Mouse (Mus musculus) lung, postnatal 14 days (tissue): Measurements from ENCODE around the gene Tom1l2.

Experiments used
- DNase-seq: peaks from one replicate; pipeline ENCODE4 v3.0.0; 2021

Tom1l2 gene

DNA sequence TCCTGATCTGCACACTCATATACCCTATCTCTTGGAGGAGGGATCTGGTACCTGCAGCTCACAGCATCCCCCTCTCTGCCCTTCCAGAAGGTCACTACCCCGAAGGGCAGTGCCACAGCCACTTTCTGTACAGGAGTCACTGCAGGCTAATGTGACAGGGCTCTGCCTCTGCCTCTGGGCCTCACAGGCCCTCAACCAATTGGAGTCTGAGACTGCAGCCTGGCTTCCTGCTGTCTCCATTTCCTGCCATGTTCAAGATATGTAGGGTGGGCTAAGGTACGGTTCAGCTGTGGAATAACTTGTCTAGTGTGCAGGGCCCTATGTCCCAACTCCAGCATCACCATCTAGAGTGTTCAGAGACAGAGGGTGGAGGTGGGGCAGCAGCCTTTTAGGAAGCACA, 95.0 kb downstream of the Tom1l2 start:
- no peak for DNase-seq

DNA sequence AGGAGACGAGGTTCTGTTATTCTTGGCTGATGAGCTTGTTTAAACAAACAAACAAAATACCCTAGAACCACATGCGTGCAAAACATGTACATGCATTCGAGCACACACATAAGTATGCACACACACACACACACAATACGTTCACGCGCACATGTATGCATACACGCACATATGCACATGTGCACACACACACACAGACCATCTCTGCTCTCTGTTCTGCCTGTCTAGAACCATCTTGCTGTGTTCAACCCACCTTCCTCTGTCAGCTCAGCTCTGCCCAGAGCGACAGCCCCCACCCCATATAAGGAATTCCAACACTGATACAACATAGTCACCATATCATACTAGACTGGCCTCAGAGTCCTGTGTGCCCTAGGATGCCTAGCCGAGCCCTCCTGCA, 96.0 kb downstream of the Tom1l2 start:
- DNase-seq, result no peak

DNA sequence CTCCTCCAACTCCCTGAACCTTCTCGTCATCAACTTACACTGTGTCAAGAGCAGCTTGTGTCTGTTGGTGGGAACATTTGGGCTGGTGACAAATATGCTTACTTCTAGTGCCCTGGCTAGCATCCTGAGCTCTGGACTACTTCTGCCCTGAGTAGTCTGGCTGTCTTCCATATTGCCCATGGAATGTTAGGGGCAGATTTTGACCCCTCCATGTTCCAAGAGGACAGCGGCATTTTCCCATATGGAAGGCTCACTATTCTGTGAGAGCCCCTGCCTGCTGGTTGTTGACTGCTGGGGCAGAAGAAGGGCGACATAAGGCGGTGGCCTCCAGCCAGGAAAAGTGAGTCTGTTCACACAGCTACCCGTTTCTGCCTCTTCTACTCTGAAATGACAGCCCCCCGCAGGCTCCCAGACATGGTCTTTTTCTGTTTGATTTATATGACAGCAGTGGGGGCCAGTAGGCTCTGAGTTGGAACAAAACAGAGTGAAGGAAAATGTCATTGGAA, 96.5 kb downstream of the Tom1l2 start:
- DNase-seq, result no peak

DNA sequence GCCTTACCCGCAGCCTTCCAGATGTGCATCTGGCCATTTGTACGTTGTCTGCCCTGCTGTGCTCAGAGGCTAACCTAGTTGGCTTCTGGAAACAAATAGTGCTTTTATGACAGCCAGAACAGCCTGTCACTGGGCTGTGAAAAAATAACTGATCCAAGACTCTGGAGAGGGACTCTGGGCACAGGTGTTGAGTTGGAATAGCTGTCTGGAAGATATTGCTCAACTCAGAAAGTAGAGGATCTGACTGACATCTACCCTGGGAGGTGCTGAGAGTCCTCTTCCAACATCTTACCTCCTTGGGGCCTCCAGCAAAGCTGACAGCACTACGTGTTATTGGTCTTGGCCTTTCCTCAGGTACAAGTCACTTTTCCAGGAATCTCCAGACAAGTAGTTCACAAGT, 97.1 kb downstream of the Tom1l2 start:
- no peak for DNase-seq

DNA sequence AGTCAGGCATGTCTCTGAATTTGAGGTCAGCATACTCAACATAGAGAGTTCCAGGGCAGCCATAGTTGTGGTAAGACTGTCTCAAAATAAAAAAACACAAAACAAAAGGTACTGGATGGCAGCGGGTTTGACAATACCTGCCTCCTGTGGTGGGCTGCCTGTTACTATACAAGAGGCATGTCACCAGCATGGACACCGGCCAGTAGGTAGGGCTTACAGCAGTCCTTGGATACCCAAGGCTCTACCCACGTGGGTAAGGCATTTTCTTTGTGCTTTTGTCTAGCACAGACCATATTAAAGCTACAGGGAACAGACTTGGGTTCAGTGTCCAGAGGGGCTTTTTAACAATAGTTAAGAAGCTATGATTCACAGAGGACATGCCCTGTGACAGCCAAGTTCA, 97.5 kb downstream of the Tom1l2 start:
- DNase-seq, result no peak

DNA sequence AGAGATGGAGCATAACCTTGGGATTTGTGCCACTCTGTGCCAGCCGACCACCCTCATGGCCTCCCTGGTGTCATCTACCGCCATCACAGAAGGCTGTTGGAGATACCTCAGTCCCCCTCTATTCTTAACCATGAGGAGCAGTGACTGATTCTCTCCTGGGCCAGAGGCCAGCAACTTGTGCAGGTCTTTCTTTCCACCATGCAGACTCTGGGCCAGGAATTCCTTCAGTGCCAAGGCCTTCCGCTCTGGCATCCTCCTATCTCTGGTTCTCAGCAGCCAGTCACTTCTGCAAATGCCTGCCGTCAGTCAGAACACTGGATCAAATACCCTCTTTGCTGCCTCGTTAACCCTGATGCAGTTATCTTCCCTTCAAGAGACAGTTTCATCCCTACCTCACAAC, 98.4 kb downstream of the Tom1l2 start:
- no peak for DNase-seq

DNA sequence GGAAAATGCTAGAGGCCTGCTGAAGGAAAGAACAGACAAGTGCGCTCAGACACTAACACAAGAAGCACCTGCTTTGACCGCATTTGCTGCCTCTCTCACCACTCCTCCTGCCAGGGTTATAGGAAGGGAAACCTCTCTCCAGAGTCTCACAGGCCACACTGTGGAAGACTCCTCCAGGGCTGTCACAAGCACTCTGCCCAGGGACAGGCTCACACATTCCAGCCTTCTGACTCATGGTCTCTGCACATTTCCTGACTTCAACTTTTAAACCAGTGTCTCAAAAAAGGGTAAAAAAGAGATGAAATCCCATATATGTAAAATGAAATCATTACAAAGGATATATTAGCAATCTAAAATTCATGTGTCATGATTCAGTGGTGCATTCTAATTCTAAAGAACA, 99.2 kb downstream of the Tom1l2 start:
- no peak for DNase-seq

DNA sequence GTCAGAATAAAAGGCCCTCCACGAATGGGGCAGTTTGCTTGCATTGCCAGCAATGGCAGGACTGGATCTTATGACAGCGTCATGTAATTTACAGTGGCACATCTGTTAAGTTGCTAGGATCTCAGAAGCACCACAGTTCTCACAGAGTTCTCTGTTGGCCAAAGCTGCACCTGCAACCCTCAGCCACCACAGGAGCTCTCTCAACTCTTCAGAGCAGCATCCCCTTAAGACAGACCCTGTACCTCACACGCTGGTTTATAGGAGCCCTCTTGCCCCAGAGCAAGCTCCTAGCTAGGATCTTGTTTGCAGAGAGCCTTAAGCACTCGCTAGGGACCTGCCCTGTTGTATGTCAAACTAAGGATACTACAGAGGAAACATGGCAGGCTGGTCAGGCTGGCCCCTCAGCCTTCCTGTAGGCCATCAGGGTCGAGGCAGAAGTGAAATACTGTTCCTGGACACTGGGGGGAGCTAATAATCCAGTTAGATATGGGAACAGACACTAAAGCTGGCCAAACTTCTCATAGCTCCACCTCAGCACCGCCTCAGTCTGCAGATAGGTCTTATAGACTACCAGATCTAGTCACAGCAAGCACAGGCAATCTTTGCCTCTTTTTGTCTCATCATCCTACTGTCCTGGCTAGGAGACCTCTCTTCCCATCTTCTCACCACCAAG, 101.6 kb downstream of the Tom1l2 start:
- peak; percentile 80 for DNase-seq

DNA sequence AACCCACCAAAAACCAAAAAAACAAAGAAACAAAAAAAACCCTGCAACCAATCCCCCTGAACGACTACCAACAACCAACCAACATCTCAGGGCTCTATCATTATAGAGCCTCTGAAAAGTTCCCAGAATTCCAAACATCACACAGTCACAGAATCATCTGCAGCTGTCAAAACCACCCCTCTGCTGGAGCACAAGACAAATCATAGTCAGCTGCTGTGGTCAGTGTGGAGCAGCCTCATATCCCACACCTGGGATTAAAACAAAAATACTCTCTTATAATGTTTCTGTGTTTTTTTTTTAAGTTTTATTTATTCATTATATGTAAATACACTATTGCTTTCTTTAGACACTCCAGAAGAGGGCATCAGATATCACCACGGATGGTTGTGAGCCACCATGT, 102.8 kb downstream of the Tom1l2 start:
- DNase-seq, result no peak

DNA sequence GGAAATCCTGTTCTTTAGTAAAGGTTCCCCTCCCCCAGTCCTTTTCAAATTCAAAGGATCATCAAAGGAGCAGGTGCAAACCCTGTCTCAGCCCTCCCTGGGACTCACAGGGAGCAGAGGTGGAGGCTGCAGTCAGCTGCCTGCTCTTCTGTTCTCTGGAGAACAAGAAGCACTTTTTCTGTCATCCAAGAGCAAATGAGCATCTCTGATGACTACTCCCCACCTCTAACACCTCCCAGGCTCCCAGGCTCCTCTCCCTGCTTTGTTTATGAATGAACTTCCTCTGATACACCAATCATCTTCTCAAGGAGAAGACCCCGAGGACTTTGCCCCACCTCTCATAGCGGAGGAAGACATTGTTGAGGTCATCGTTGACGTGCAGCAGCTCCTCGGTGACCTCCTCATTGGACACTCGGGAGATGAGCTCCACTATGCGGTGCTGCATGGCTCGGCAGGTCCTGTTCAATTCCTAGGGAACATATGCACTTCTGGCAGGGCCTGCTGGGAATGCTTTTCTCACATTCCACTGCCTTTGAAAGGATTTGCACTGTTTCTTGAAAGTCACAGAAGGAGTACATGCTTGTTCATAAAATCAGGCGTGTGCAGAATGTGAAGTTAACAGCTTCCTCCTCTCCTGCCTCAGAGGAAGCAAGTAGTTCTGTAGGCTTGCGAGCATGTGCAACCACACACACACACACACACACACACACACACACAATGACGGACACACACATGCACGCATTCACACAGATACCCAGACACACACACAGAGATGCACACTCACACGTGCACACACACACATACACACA, 103.9 kb downstream of the Tom1l2 start:
- no peak for DNase-seq

DNA sequence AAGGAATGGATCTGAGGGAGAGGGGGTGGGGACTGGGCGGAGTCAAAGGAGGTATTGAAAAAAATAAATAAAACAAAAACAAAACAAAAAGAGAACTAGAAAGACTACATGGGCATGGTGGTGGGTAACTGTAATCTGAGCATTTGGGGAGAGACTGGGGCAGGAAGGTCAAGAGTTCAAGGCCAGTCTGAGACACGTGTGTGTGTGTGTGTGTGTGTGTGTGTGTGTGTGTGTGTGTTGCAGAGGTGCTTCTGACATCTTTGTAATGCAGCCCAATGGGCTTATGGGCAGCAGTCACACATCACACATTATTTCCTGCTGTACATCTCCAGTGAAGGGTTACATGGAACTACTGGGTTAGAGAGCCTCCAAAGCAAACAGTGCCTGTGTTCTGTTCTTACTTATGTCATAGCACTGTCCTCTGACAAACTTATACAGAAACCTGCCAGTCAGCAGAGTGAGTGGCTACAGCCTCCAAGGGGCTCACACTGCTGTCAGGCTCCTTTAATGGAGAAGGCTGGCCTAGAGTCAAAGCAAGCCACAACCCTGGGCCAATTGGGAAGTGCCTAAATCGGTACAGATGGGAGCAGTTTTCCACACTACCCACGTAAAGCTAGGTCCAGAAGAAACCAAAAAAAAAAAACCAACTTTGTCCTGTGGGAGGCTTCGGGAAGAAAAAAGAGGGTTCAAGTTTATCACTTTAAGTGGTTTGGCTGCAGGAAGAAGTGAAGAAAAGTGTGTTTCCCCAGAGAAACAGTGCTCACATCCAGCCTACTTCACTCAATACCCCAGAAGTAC, 104.8 kb downstream of the Tom1l2 start:
- no peak for DNase-seq

DNA sequence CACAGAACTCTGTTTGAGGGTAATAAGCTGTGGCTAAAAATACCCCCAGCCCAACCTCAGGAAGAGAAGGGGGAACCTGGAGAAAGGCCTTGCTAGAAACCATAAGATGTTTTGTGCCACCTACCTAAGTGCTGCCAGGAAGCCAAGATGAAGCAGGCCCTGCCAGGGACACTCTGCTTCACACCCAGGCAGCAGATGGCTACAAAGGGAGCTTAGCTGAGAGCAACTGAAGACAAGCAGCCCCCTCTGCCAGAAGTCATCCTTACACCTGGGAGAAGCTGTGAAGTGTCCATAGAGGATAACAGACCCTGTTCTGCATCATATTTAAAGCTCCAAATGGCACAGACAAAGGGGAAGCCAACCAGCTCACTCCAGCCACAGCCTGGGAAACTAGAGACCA, 106.6 kb downstream of the Tom1l2 start:
- no peak for DNase-seq

DNA sequence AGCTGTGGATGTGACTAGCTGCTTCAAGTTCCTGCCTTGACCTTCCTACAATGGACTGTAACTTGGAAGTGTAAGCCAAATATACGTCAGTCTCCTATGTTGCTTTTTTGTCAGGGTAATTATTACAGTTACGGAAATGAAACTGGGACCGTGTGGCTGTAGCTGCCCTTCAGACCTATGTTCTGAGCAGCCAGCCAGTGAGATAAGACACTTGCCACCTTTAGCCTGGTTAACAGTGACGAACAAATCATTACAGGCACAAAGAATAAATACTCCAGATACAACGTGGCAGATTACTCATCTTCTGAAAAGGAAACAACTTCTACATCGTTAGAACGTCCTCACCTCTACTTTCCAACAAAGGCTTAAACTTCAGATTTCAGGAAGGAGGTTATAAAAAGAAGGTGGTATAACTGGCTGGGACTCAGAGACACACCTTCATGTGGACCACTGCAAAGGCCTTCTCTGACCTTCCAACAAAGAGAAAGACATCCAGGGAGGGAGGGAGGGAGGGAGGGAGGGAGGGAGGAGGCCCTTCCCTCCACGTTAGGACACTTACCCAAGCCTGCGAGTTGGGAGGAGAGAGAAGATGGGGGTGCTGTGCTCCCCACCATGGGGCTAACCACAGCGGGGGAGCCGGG, 108.1 kb downstream of the Tom1l2 start:
- no peak for DNase-seq

DNA sequence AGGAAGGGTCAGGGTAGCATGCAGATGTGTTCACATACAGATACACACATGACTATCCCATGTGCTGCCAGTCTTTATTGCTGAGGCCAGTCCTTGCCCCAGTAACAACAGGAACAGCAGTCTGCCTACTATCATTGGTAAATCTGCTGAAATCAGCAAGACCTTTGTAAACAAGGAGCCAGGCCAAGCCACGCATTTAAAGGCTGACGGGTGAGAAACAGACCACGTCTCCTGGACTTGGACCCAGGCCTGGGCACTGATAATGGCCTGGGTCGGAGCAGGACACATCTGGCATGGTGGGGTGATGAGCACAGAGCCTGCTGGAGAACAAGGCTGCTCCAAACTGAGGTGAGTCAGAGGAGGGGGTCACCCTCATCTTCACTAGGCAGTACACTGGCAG, 112.2 kb downstream of the Tom1l2 start:
- no peak for DNase-seq

DNA sequence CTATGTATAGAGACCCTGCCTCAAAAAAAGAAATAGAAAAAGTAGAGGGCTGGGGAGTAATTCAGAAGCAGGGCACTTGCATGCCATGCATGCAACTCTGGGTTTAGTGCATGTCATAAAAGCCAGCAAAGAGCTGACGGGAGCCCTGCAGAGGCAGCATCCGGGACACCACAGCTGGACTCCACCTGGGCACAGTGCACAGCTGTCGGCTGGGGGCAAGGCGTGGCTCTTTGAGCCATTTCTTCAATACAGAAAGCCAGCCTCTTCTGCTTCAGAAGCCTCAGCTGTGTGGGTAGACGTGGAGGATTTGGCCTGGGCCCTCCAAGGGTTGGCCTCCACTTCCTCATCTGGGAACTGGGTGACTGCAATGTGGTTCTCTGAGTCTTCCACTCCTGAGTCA, 117.4 kb downstream of the Tom1l2 start:
- DNase-seq, result no peak

DNA sequence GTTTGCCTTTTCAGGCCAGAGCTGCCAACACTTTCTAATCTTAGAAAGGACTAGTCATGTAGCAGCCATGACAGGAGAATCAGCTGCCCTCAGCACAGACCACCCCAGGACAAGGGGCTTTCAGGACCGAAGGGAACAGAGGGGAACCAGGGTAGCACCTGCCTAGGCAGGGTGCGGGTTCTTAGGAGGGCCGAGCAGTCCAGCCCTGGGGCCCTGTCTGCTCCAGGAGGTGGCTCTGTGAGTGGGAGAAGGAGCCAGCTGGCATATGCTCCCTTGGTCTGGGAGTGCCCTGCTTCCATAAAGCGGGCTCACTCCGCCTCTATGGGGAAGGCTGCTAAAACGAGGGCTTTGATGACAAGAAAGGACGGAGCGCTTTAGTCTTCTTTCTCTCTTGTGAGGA, 119.5 kb downstream of the Tom1l2 start:
- DNase-seq, result no peak

DNA sequence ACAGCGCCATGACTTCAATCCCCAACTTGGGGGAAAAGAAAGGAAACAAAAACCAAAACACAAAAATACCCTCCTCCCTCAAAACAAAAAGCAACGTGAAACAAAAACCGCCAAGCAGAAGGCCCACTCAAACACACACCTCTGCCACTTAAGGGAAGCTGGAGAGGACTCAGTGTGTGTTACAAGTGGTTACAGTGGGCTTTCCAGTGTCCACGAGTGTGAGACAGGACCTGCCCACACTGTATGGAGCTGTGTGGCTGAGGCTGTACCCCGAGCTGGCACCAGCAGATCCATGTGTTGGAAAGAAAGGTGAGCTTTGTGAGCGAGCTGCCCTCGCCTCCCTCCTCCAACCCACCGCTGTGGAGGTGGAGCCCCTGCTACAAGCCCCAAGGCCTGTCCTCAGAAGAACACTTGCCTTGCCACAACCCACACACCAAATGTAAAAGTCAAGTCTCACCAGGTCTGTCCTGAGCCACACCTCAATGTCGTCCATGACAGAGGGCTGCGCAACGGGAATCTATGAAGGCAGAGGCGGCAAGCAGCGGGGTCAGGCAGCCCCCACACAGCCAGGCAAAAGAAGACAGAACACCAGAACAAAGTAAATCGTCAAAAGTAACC, 120.2 kb downstream of the Tom1l2 start:
- DNase-seq, result no peak

DNA sequence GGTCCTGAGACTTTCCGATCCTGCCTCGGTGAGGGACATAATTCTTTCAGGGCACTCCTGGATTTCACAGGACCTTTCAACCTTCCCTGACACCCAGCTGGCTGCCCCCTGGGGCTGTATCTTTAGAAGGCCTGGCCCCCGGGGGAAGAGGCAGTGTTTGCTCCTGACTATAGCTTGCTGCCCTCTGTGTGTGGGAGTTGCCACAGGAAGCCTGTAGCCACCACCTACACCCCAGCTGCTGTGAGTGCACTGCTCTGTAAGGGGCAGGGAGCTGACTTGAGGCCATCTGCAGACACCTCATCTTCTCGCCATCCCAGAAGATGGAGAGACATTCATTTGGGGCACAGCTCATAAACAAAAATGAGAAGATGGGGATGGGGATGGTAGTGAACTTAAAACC, 120.8 kb downstream of the Tom1l2 start:
- no peak for DNase-seq

DNA sequence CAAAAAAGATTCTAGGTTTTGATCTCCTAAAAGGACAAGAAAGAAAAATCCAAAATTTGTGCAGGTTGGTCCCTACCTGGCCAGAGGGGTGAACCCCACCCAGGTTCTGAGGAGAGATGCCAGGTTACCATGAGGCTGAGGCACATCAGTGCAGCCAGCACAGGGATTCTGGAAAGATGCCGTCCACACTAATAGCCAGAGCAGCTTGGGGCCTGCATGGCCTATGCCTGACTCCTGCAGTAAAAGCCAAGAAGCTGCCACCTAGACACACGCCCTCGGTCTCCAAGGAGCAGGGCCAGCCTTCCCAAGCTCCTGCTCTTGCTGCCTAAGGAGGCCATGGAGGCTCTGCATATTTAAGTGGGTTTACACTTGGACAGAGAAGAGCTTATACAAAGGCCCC, 121.4 kb downstream of the Tom1l2 start:
- DNase-seq, result no peak

DNA sequence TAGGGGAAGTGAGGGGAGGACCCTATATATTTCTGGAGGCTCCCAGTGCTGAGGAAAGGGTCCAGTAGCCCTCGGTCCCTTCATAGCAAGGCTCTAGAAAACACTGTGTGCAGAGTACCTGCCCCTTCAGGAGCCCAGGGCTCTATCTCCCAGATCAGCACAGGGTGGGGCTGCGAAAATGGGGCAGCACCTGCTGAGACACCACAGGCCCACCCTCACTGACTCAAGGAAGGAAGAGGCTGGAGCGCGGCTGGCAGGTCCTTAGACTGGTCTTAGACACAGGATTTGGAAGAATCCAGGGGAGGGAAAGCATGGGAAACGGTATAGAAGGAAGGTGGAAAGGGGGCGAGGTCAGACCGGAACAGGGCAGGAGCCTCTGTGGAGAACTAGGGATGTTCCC, 122.2 kb downstream of the Tom1l2 start:
- no peak for DNase-seq

DNA sequence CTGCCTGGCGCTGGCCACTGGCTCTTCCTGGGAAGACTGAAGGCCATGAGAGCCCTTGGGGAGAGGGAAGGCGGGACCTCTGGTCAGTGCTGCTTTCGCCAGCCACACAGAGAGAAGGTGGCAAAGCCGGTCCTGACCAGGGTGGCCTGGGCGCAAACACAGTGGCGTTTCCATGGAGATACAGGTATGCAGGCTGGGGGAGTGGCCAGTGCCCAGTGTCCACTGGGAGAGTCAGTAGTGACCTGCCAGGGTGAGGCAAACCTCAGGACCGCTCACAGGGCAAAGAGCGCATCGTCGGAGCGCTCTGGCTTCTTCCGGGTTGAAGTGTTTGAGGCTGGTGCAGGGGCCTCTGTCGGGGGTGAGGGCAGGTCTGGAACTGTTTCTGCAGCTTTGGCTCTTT, 122.9 kb downstream of the Tom1l2 start:
- DNase-seq, result peak; percentile 46

DNA sequence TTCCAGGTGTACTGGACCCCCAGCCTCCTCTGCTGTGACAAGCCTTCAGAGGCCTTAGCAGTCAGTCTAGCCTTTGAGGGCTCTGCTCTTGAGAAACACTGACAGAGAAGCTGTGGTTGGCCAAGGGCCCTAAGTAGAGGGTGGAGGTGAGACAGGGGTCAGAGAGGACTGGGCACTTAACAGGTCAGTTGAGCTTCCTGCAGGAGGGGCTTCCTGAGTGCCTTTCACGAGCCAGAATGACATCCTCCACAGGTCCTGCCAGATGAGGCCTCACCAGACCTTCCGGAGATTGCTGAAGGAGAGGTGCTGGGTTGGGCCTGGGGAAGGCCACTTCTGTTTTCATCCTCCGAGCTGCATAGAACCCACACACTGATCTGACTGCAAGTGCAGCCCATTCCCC, 124.2 kb downstream of the Tom1l2 start:
- no peak for DNase-seq

DNA sequence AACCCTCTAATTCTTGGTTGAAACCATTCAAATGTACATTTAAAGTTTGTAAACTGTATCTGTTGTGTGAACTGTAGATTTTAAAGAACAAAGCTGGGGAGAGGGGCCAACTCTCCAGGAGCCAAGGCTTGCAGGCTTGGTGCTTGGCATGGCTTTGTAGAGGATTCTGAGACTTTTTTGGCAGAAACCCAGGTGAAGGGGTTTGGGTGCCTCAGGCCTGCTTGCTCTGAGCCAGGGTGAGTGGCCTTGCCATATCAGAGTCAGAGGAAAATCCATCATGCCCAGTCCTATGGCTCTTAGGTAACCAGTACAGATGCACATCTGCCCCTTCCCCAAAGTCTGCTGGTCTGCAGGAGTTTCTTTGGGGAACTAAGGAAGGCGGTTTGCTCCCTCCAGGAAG, 126.8 kb downstream of the Tom1l2 start:
- no peak for DNase-seq
